Mouse (Mus musculus) hindbrain, embryonic 13.5 days (tissue): ENCODE results near the gene Gngt1. TPM values are rescaled to one million over a fixed set of nuclear protein-coding genes. Genes with fewer than 3 reads are reported as not detected.

Experiments used
- ATAC-seq: fragments of 200-750 bp; cut with Nextera tagmentation; 2 replicates; pipeline ENCODE4 v1.8.0; 2017; ENCODE audit warnings: moderate TSS enrichment; ENCODE audit not compliant: low FRiP score
- H3K27ac ChIP-seq: fragments of 300-500 bp; sonication (generic); 2 replicates; pipeline ENCODE4 v1.5.1; 2015; ENCODE audit warnings: inconsistent platforms, mild to moderate bottlenecking, moderate library complexity
- H3K27me3 ChIP-seq: fragments of 300-500 bp; sonication (generic); 2 replicates; pipeline ENCODE4 v1.6.1; 2015; ENCODE audit warnings: mild to moderate bottlenecking, inconsistent platforms
- H3K36me3 ChIP-seq: fragments of 300-500 bp; sonication (generic); 2 replicates; pipeline ENCODE4 v1.6.1; 2015; ENCODE audit warnings: mild to moderate bottlenecking, inconsistent platforms
- H3K4me1 ChIP-seq: fragments of 300-500 bp; sonication (generic); replicated peaks from 2 replicates; pipeline ENCODE4 v1.6.1; 2015; ENCODE audit warnings: inconsistent platforms
- H3K4me2 ChIP-seq: fragments of 300-500 bp; sonication (generic); 2 replicates; pipeline ENCODE4 v1.6.1; 2015; ENCODE audit warnings: inconsistent platforms, mild to moderate bottlenecking, moderate library complexity
- H3K4me3 ChIP-seq: fragments of 300-500 bp; sonication (generic); 2 replicates; pipeline ENCODE4 v1.5.1; 2015; ENCODE audit warnings: mild to moderate bottlenecking, inconsistent platforms
- H3K9ac ChIP-seq: fragments of 300-500 bp; sonication (generic); 2 replicates; pipeline ENCODE4 v1.6.1; 2015; ENCODE audit warnings: mild to moderate bottlenecking, inconsistent platforms
- H3K9me3 ChIP-seq: fragments of 300-500 bp; sonication (generic); 2 replicates; pipeline ENCODE4 v1.6.1; 2016; ENCODE audit warnings: inconsistent platforms
- WGBS: fragments of 180-500 bp; shearing (Covaris S2); methylation state at CpG from one replicate; pipeline ENCODE4 v1.1.7; 2015; 5-methylcytosine and 5-hydroxymethylcytosine counted together
- polyA plus RNA-seq: library from polyadenylated mRNA; unstranded; fragments of >200 nt; fragmentation: Nextera tagmentation; extraction: Ambion mirVana; gene quantifications from 2 replicates; pipeline ENCODE4 v1.2.1, GENCODE M21; 2015

The Gngt1 gene
- polyA plus RNA-seq = not detected in 2 replicates

DNA sequence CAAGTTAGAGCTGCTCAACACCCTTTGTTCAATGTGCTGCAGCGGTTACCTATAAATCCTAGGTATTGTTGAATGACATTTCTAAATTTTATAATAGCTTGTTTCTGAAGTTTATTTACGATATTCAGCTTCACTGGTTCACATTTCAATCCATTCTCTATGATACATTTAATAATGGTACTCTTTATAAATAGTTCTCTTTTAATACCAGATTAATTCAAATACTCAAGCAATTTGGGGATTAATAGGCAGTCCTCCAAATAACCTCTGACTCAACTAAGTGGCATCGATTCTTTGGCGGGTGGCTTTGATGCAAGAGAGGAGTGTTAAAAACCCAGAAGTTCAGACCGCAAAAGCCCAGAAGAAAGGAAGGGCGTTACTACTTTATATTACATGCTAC, at the start of gene Gngt1:
Gene Gngt1 (plus strand): TSS at position 301 of the 400 bp plus-strand sequence.
- H3K4me1 ChIP-seq = no peaks in the 10 kb centered on the region
- no peak within 1 kb of the TSS for H3K4me3 ChIP-seq
- ATAC-seq = no peak
- H3K27ac ChIP-seq = no peak within 1 kb of the TSS
- H3K9me3 ChIP-seq = no peaks in the 10 kb centered on the region
- no peak within 1 kb of the TSS for H3K9ac ChIP-seq
- no peak within 1 kb of the TSS for H3K4me2 ChIP-seq
- H3K36me3 ChIP-seq = no peaks in the 10 kb centered on the region
- WGBS = 94% methylated on average over 6 of the region's 6 CpGs
- H3K27me3 ChIP-seq = no peaks in the 10 kb centered on the region

DNA sequence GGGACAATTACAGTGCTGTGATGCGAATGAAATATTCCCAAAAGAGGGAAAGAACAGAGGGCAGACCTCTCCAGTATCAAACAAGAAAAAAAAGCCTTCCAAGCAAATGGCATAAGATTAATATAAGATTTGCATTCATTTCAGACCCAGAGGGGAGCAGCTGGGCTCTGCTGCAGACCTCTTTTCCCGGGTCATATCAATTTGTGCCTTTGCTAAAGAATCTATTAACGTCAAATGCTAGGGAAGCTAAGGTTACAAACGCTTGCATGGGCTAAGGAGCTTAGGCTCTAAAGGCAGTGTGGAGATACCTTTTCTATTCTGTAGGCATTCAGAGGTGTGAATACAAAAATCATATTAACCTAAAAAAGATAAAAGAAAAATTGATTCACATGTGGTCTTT, 38.6 kb upstream of the Gngt1 start:
- no peak for ATAC-seq
- Histone ChIP-seq H3K4me1 (0 out of 2 replicates have a peak, but pooled peaks cover 3% of the 10 kb centered on the region), H3K4me2 (no peak overlapping the region), H3K4me3 (no peak overlapping the region), H3K27me3 (no peaks in the 10 kb centered on the region), H3K9ac (no peak overlapping the region), H3K27ac (no peak overlapping the region), H3K36me3 (no peaks in the 10 kb centered on the region), H3K9me3 (no peaks in the 10 kb centered on the region)
- 34% methylated on average over 4 of the region's 4 CpGs for WGBS

DNA sequence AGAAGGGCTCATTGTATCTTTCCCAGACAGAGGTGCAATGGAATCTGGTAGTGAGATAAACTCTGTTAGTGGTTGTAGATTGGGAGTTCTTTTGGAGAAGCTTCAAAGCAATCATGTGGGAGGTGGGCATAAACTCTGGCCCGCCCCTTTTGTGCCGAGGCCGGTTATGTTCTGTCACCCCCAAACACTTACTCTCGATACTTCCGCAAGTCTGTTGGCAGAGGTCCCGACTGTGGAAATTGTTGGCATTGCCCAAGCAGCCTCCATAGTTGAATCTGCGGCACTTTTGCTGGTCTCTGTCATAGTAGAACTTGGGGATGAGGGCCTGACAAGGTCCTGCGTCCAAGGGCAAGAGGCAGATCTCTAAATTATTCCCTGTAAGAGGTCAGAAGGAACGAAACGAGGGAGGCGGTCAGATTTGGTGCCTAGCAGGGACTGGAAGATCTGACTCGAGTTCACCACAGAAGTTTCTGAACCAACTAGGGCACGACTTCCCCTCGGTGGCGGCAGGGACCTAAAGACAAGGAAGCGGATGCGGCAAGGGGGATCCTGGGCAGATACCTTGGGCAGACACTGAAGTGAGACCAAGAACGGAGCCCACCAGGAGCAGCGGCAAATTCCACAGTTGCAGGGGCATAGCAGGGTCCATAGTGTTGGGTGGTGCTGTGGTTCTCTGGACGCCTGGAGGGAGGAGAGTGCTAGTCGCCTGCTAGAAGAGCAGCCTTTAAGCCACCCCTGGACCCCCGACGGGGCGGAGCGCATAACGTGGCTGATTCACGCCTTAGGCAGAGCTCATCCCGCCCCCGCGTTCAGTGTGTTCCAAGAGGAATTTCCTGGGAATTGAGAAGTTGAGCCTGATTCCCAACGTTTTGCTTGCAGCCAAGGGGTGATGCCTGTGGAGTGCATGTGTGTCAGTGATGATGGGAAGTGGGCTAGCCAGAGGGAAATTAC, 25.6 kb upstream of the Gngt1 start:
- H3K9me3 ChIP-seq = no peaks in the 10 kb centered on the region
- peak overlapping the region; percentile 11; the same call in 1 of the 2 replicates for H3K4me3 ChIP-seq
- ATAC-seq = no peak
- H3K27me3 ChIP-seq = peaks cover 11% of the 10 kb centered on the region
- H3K4me1 ChIP-seq = no peaks in the 10 kb centered on the region
- 37% methylated on average over 31 of the region's 31 CpGs for WGBS
- H3K9ac ChIP-seq = no peak overlapping the region
- no peaks in the 10 kb centered on the region for H3K36me3 ChIP-seq
- peak overlapping the region; percentile 40 for H3K4me2 ChIP-seq
- no peak overlapping the region for H3K27ac ChIP-seq

DNA sequence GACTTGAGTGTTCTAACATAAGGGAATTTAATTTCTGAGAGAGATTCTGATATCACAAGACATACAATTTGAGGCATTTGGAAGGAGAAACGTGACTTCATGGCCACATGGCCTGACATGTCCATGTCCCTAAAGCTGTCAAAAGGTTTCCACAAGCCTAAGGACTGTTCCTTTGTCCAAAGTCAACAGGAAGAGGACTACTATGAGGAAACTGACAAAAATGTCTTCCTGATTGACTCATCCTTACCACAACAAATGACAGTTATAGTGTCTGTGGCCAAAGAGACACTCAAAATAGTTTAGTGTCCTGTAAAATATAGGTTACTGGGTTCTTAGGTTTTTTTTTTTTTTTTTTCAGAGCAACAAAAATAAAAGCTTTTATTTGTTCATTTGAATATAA, 19.9 kb upstream of the Gngt1 start:
- Histone ChIP-seq H3K9ac (no peak overlapping the region), H3K36me3 (no peaks in the 10 kb centered on the region), H3K4me2 (no peak overlapping the region), H3K4me3 (no peak overlapping the region), H3K27me3 (no peaks in the 10 kb centered on the region), H3K4me1 (no peaks in the 10 kb centered on the region), H3K27ac (no peak overlapping the region), H3K9me3 (no peaks in the 10 kb centered on the region)
- no peak for ATAC-seq
- WGBS = 72% methylated on average over 1 of the region's 1 CpGs

DNA sequence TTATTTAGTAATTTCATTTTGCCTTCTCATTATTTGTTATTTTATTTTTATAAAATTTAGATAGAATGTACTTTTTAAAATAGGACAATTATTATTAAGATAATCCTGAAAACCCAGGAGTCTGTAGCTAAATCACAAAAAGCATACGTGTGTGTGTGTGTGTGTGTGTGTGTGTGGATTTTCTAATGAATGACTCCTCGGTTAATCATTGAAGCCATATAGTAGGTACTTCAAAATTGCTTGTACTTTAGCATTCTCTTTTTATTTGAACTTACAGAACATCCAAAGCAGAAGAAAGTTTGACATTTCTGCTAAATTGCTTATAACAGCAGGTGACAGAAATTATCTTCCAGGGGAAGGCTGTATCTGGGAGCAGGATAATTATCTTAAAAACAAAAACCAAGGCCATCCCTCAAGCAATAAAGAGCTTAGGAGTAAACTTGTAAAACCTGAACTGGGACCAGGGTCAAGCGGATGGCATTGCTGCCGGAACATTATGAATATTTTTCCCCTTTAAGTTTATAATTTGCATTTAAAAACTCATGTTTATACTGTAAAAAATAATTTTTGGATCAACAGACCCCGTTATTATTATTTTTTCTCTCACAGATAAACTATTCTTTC, 10.8 kb upstream of the Gngt1 start:
- no peaks in the 10 kb centered on the region for H3K27me3 ChIP-seq
- ATAC-seq = no peak
- WGBS = 93% methylated on average over 5 of the region's 5 CpGs

DNA sequence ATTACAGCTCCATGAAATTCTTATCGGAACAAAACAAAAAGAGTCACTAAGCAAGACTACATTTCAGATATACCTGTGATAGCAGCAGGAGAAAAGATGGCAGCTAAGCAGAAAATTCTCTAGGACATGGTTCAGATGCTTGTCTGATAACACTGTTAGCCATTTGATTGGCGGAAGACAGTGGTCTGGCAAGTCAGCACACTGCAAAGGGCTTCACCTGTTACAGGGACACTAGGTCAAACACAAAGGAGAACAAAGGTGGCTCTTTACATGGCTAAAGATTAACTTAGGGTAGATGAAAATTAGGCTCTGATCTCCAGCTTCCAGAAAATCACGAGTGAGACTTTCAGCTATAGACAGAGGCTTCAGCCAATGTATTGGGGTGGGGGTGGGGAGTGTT, 4.8 kb upstream of the Gngt1 start, which contains the start of gene Tfpi2:
Gene Tfpi2 (minus strand): TSS at position 170 of the 400 bp plus-strand sequence.
- Histone ChIP-seq H3K9me3 (no peaks in the 10 kb centered on the region), H3K4me1 (no peaks in the 10 kb centered on the region), H3K36me3 (no peaks in the 10 kb centered on the region), H3K27me3 (no peaks in the 10 kb centered on the region), H3K9ac (no peak within 1 kb of the TSS), H3K4me3 (no peak within 1 kb of the TSS), H3K27ac (no peak within 1 kb of the TSS), H3K4me2 (no peak within 1 kb of the TSS)
- no peak for ATAC-seq
- 86% methylated on average over 3 of the region's 3 CpGs for WGBS

More for the DNA sequence above, 10.8 kb upstream of the Gngt1 start:
- Histone ChIP-seq H3K4me3 (no peak overlapping the region), H3K4me2 (no peak overlapping the region), H3K9ac (no peak overlapping the region), H3K27ac (no peak overlapping the region), H3K4me1 (no peaks in the 10 kb centered on the region), H3K36me3 (no peaks in the 10 kb centered on the region), H3K9me3 (no peaks in the 10 kb centered on the region)

DNA sequence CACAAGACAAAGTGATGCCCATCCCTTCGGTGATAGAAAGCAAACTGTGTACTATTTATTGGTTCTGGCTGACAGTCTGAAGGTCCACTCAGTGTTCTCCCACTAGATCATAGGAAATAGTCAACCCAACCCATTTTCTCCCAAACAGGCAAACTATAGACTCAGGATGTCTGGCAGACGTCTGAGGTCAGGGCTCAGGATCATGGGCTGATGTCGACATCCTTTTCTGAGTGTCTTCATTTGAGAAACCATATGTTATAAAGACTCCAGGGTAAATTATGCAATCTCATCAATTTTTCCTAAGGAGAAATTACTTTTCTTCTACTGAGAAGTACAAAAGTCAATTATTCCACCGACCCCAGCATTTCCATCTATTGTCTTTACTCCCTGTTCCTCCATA, 4.5 kb downstream of the Gngt1 start:
- WGBS = 83% methylated on average over 4 of the region's 4 CpGs
- H3K27me3 ChIP-seq = no peaks in the 10 kb centered on the region

DNA sequence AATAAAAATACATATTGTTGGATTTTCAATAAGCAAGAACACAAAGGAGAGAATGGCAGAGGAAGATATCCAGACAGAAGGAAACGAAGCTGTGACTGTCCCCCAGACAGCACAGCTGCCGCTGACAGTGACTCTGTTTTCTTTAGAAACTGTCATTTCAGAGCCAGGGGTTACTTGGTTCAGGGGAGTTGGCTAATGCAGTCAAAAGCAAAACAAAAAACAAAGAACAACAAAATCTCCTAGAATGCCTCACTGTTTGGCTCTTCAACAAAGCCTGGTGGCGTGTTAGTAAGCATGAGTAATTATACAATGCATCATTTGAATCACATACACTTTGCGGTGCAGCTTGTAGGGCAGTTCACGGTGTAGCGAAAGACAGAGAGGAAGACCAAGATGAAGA, 5.7 kb downstream of the Gngt1 start:
- H3K4me2 ChIP-seq = no peak overlapping the region
- H3K4me3 ChIP-seq = no peak overlapping the region
- 44% methylated on average over 6 of the region's 6 CpGs for WGBS
- no peak overlapping the region for H3K9ac ChIP-seq
- peaks cover 5% of the 10 kb centered on the region; the same call in 1 of the 2 replicates for H3K27me3 ChIP-seq
- H3K4me1 ChIP-seq = peaks cover 9% of the 10 kb centered on the region
- H3K36me3 ChIP-seq = no peaks in the 10 kb centered on the region
- no peak for ATAC-seq
- no peaks in the 10 kb centered on the region for H3K9me3 ChIP-seq
- no peak overlapping the region for H3K27ac ChIP-seq

More for the DNA sequence above, 4.5 kb downstream of the Gngt1 start:
- H3K4me1 ChIP-seq = peaks cover 3% of the 10 kb centered on the region; the same call in 1 of the 2 replicates
- no peak overlapping the region for H3K27ac ChIP-seq
- H3K4me3 ChIP-seq = no peak overlapping the region
- no peaks in the 10 kb centered on the region for H3K9me3 ChIP-seq
- H3K4me2 ChIP-seq = no peak overlapping the region
- H3K9ac ChIP-seq = no peak overlapping the region
- ATAC-seq = no peak
- no peaks in the 10 kb centered on the region for H3K36me3 ChIP-seq

DNA sequence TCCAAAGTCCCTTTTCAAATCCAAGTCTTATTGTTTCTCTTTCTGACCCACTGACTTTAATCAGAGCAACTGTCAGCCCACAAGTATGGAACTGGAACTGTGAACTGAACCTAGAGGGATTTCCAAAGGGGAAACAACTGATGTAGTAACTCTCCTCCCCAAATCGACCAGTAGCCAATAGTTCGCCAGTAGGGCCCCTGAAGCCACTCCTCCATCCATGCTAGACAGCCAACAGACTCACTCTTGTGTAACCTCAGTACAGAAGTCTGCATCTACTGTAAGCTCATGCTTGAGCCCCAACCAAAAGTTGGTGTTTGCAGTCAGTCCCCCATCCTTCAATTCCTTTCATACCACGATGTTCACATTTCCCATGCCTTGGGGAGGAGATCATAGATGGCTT, 7.1 kb downstream of the Gngt1 start:
- no peak overlapping the region for H3K27ac ChIP-seq
- ATAC-seq = no peak
- no peaks in the 10 kb centered on the region for H3K36me3 ChIP-seq
- no peaks in the 10 kb centered on the region for H3K9me3 ChIP-seq
- WGBS = 87% methylated on average over 3 of the region's 3 CpGs
- no peak overlapping the region for H3K4me2 ChIP-seq
- peaks cover 5% of the 10 kb centered on the region; the same call in 1 of the 2 replicates for H3K27me3 ChIP-seq
- H3K4me3 ChIP-seq = no peak overlapping the region
- H3K4me1 ChIP-seq = peaks cover 10% of the 10 kb centered on the region
- no peak overlapping the region for H3K9ac ChIP-seq

DNA sequence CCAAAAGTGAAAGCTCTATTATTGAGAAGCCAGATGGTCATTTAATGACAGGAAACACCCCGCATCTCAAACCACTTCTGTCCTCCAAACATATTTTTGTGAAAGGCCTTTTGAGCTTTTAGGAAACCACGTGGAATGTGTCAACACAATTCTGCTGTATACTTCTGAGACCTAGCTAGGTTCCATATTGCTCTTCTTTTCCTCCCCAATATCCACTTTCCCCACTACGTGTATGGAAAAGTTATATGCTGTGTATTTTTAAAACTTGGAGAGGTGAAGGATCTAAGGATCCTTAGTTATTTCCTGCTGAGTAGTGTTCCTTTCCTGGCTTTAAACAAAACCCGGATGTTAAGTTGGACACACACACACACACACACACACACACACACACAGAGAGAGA, 9.9 kb downstream of the Gngt1 start:
- H3K36me3 ChIP-seq = no peaks in the 10 kb centered on the region
- no peak for ATAC-seq
- H3K27me3 ChIP-seq = peaks cover 5% of the 10 kb centered on the region; the same call in 1 of the 2 replicates
- H3K4me2 ChIP-seq = peak overlapping the region; percentile 56; the same call in 1 of the 2 replicates
- peak overlapping the region; percentile 18; the same call in 1 of the 2 replicates for H3K27ac ChIP-seq
- H3K9ac ChIP-seq = no peak overlapping the region
- H3K4me3 ChIP-seq = no peak overlapping the region
- no peaks in the 10 kb centered on the region for H3K9me3 ChIP-seq
- peaks cover 10% of the 10 kb centered on the region for H3K4me1 ChIP-seq
- 58% methylated on average over 4 of the region's 4 CpGs for WGBS

DNA sequence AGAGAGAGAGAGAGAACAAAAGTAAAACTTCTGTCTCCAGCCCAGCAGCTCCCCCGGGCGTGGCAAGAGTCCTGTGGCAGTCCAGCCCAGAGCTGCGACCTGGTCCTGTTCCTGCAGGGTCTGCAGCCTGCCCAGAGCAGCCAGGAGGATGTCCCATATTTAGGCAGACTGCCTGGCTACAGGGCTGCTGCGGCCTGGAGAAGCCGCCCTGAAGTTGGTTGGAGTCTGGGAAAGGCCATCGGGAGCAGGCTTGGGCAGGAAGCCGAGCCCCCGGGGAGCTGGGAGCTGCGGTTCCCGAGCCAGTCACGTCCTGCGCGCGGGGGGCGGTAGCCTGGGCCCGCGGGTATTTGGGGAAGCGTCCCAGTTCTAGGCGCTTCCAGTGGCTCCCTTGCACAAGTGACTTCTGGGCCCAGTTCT, 10.3 kb downstream of the Gngt1 start, which contains the start of gene Gng11:
Gene Gng11 (plus strand): TSS at position 15 of the 417 bp plus-strand sequence.
- peak within 1 kb of the TSS; percentile 65 for H3K9ac ChIP-seq

DNA sequence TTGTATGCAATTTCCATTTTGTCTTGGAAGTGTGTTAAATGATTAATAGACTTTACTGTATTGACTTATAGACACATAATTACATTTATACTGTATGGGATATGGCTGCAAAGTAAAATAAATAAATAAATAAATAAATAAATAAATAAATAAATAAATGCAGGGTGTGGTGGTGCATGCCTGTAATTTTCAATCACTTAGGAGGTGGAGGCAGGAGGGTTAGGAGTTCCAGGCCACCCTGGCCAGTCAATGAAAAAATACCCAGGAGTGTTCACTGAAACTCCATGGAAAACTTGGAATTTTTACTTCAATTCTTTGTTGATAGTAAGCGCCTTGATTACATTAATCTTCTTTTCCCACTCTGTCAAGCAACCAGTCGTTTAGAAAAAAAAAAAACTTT, 11.2 kb downstream of the Gngt1 start:
- 71% methylated on average over 2 of the region's 2 CpGs for WGBS
- Histone ChIP-seq H3K9me3 (no peaks in the 10 kb centered on the region), H3K4me2 (no peak overlapping the region), H3K4me3 (peak overlapping the region; percentile 37; the same call in 1 of the 2 replicates), H3K27me3 (peaks cover 5% of the 10 kb centered on the region; the same call in 1 of the 2 replicates), H3K4me1 (peaks cover 6% of the 10 kb centered on the region), H3K9ac (no peak overlapping the region), H3K36me3 (no peaks in the 10 kb centered on the region), H3K27ac (no peak overlapping the region)
- 0 out of 2 replicates have a peak, but pooled peaks have one; percentile 52 for ATAC-seq

More for the DNA sequence above, 10.3 kb downstream of the Gngt1 start, which contains the start of gene Gng11:
- peak within 1 kb of the TSS; percentile 66 for H3K27ac ChIP-seq
- H3K36me3 ChIP-seq = no peaks in the 10 kb centered on the region
- H3K4me2 ChIP-seq = peak within 1 kb of the TSS; percentile 56
- H3K27me3 ChIP-seq = peaks cover 5% of the 10 kb centered on the region; the same call in 1 of the 2 replicates
- 1% methylated on average over 19 of the region's 19 CpGs for WGBS
- no peaks in the 10 kb centered on the region for H3K9me3 ChIP-seq
- peak within 1 kb of the TSS; percentile 37 for H3K4me3 ChIP-seq
- peaks cover 10% of the 10 kb centered on the region for H3K4me1 ChIP-seq
- peak; percentile 68 for ATAC-seq
